Mouse (Mus musculus): Measurements from ENCODE around the gene Ndufb10. TPM values are rescaled to one million over a fixed set of nuclear protein-coding genes. Genes with fewer than 3 reads are reported as not detected.

Ndufb10 gene
- polyA plus RNA-seq, 1 experiment from 2014 or later = 269 TPM

DNA sequence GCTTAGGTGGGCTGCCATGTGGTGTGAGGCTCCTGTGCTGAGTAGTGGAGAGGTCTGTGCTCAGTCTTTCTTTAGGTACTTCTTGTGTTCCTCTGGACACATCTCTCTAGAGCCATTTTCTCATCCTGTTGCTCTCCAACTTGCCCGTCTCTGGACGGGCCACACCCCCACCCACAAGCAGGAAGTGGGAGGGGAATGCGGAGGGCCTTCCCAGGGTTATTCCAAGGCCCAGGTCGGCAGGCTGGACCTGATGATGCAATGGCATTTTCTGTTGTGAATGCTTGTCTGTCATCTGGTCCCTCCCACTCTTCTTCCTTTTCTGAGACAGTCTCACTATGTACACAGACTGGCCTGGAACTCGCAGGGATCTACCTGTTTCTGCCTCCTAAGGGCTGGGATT is 52.1 kb downstream of the Ndufb10 start:
- H3K9ac ChIP-seq (ENCODE audit: low read length) = no peak overlapping the region

More for the DNA sequence above, 52.1 kb downstream of the Ndufb10 start:
- Histone ChIP-seq H3K27me3 (ENCODE audit: control insufficient read depth, insufficient read depth, low read length) (no peaks in the 10 kb centered on the region), H3K4me3 (ENCODE audit: low read depth, low read length) (no peak overlapping the region), H3K9me3 (ENCODE audit: control insufficient read depth, low read length) (no peaks in the 10 kb centered on the region), H3K4me1 (replicated peaks; ENCODE audit: control insufficient read depth, insufficient read depth) (peaks cover 3% of the 10 kb centered on the region; the same call in 1 of the 2 replicates), H3K27ac (replicated peaks) (peak overlapping the region; percentile 20; the same call in 1 of the 2 replicates), H3K4me2 (replicated peaks; ENCODE audit: low read depth) (no peak overlapping the region), H3K36me3 (ENCODE audit: control insufficient read depth, insufficient read depth, low read length) (peaks cover 10% of the 10 kb centered on the region)
- DNase-seq (ENCODE audit: low spot score) (peak; percentile 67), ATAC-seq (ENCODE audit: low FRiP score, low TSS enrichment) (peak; percentile 18; the same call in 1 of the 2 replicates)
- 13% methylated on average over 5 of the region's 5 CpGs for WGBS
- TF ChIP-seq CTCF (IDR thresholded peaks at IDR 0.05; ENCODE audit: low read depth) (no peak), EP300 (optimal IDR thresholded peaks at IDR 0.05) (no peak)

Other genes starting within 250 kb of the Ndufb10 start
- gene Mlst8, start 245.4 kb downstream of the Ndufb10 start, polyA plus RNA-seq (2015; fragmentation: Nextera tagmentation; extraction: Ambion mirVana) = 12.4 and 13.4 TPM in 2 replicates
- gene Caskin1, start 235.9 kb downstream of the Ndufb10 start, polyA plus RNA-seq (2015; fragmentation: Nextera tagmentation; extraction: Ambion mirVana) = 0.84 and 1.3 TPM in 2 replicates
- 41.8 and 42.6 TPM in 2 replicates for gene Traf7, start 196.5 kb downstream of the Ndufb10 start, polyA plus RNA-seq (2015; fragmentation: Nextera tagmentation; extraction: Ambion mirVana)
- 0.82 and 0.85 TPM in 2 replicates for gene Rab26, start 190.3 kb downstream of the Ndufb10 start, polyA plus RNA-seq (2015; fragmentation: Nextera tagmentation; extraction: Ambion mirVana)
- 10.9 and 12.3 TPM in 2 replicates for gene Pkd1, start 174.6 kb downstream of the Ndufb10 start, polyA plus RNA-seq (2015; fragmentation: Nextera tagmentation; extraction: Ambion mirVana)
- 36.2 and 37.0 TPM in 2 replicates for gene Tsc2, start 91.8 kb downstream of the Ndufb10 start, polyA plus RNA-seq (2015; fragmentation: Nextera tagmentation; extraction: Ambion mirVana)
- 8.0 and 8.4 TPM in 2 replicates for gene Nthl1, start 91.8 kb downstream of the Ndufb10 start, polyA plus RNA-seq (2015; fragmentation: Nextera tagmentation; extraction: Ambion mirVana)
- gene Slc9a3r2, start 74.2 kb downstream of the Ndufb10 start, polyA plus RNA-seq (2015; fragmentation: Nextera tagmentation; extraction: Ambion mirVana) = 37.9 and 38.0 TPM in 2 replicates
- gene Npw, start 66.0 kb downstream of the Ndufb10 start, polyA plus RNA-seq (2015; fragmentation: Nextera tagmentation; extraction: Ambion mirVana) = 1.2 and 1.8 TPM in 2 replicates
- 9.7 and 12.4 TPM in 2 replicates for gene Zfp598, start 54.8 kb downstream of the Ndufb10 start, polyA plus RNA-seq (2015; fragmentation: Nextera tagmentation; extraction: Ambion mirVana)
- 5.0 and 5.9 TPM in 2 replicates for gene Syngr3, start 34.5 kb downstream of the Ndufb10 start, polyA plus RNA-seq (2015; fragmentation: Nextera tagmentation; extraction: Ambion mirVana)
- gene Gfer, start 28.3 kb downstream of the Ndufb10 start, polyA plus RNA-seq (2015; fragmentation: Nextera tagmentation; extraction: Ambion mirVana) = 27.2 and 27.7 TPM in 2 replicates
- gene Noxo1, start 28.2 kb downstream of the Ndufb10 start, polyA plus RNA-seq (2015; fragmentation: Nextera tagmentation; extraction: Ambion mirVana) = 3.3 and 3.7 TPM in 2 replicates
- gene Tbl3, start 16.8 kb downstream of the Ndufb10 start, polyA plus RNA-seq (2015; fragmentation: Nextera tagmentation; extraction: Ambion mirVana) = 33.7 and 36.3 TPM in 2 replicates
- gene Rnf151, start 6.4 kb downstream of the Ndufb10 start, polyA plus RNA-seq (2015; fragmentation: Nextera tagmentation; extraction: Ambion mirVana) = 0.10 TPM in 1 of 2 replicates, not detected in the other
- 1,081 and 1,135 TPM in 2 replicates for gene Rps2, start 6.4 kb downstream of the Ndufb10 start, polyA plus RNA-seq (2015; fragmentation: Nextera tagmentation; extraction: Ambion mirVana)
- gene Rpl3l, start 3.3 kb upstream of the Ndufb10 start, polyA plus RNA-seq (2015; fragmentation: Nextera tagmentation; extraction: Ambion mirVana) = 0.23 and 0.28 TPM in 2 replicates
- gene Msrb1, start 12.2 kb upstream of the Ndufb10 start, polyA plus RNA-seq (2015; fragmentation: Nextera tagmentation; extraction: Ambion mirVana) = 51.7 and 54.2 TPM in 2 replicates
- gene Hs3st6, start 28.5 kb upstream of the Ndufb10 start, polyA plus RNA-seq (2015; fragmentation: Nextera tagmentation; extraction: Ambion mirVana) = 1.4 and 1.8 TPM in 2 replicates
- 0.05 TPM in 1 of 2 replicates, not detected in the other for gene Meiob, start 79.8 kb upstream of the Ndufb10 start, polyA plus RNA-seq (2015; fragmentation: Nextera tagmentation; extraction: Ambion mirVana)
- 51.3 and 52.7 TPM in 2 replicates for gene Hagh, start 115.7 kb upstream of the Ndufb10 start, polyA plus RNA-seq (2015; fragmentation: Nextera tagmentation; extraction: Ambion mirVana)
- gene Fahd1, start 125.9 kb upstream of the Ndufb10 start, polyA plus RNA-seq (2015; fragmentation: Nextera tagmentation; extraction: Ambion mirVana) = 24.1 and 25.1 TPM in 2 replicates
- gene Igfals, start 141.5 kb upstream of the Ndufb10 start, polyA plus RNA-seq (2015; fragmentation: Nextera tagmentation; extraction: Ambion mirVana) = 5.6 and 5.9 TPM in 2 replicates
- gene Nubp2, start 161.9 kb upstream of the Ndufb10 start, polyA plus RNA-seq (2015; fragmentation: Nextera tagmentation; extraction: Ambion mirVana) = 39.4 and 40.5 TPM in 2 replicates
- 45.5 and 47.8 TPM in 2 replicates for gene Spsb3, start 162.2 kb upstream of the Ndufb10 start, polyA plus RNA-seq (2015; fragmentation: Nextera tagmentation; extraction: Ambion mirVana)
- 15.6 and 17.6 TPM in 2 replicates for gene Eme2, start 170.6 kb upstream of the Ndufb10 start, polyA plus RNA-seq (2015; fragmentation: Nextera tagmentation; extraction: Ambion mirVana)
- gene Mrps34, start 170.6 kb upstream of the Ndufb10 start, polyA plus RNA-seq (2015; fragmentation: Nextera tagmentation; extraction: Ambion mirVana) = 102 and 104 TPM in 2 replicates
- 39.8 and 40.2 TPM in 2 replicates for gene Nme3, start 172.0 kb upstream of the Ndufb10 start, polyA plus RNA-seq (2015; fragmentation: Nextera tagmentation; extraction: Ambion mirVana)
- 6.2 and 6.5 TPM in 2 replicates for gene Mapk8ip3, start 212.5 kb upstream of the Ndufb10 start, polyA plus RNA-seq (2015; fragmentation: Nextera tagmentation; extraction: Ambion mirVana)
- gene Jpt2, start 236.2 kb upstream of the Ndufb10 start, polyA plus RNA-seq (2015; fragmentation: Nextera tagmentation; extraction: Ambion mirVana) = 51.8 and 53.9 TPM in 2 replicates

Measured in stomach, postnatal 0 days (tissue).